Mouse (Mus musculus) heart, embryonic 10.5 days (tissue): ENCODE results near the gene Frmpd2. TPM values are rescaled to one million over a fixed set of nuclear protein-coding genes. Genes with fewer than 3 reads are reported as not detected.

Experiments used
- DNase-seq: peaks from one replicate; pipeline ENCODE4 v3.0.0-alpha.2; 2017; ENCODE audit warnings: low spot score
- H3K27ac ChIP-seq: fragments of 300-500 bp; sonication (generic); 2 replicates; pipeline ENCODE4 v1.5.1; 2016; ENCODE audit warnings: mild to moderate bottlenecking
- H3K27me3 ChIP-seq: fragments of 300-500 bp; sonication (generic); 2 replicates; pipeline ENCODE4 v1.6.1; 2016; ENCODE audit warnings: mild to moderate bottlenecking; ENCODE audit not compliant: poor library complexity, insufficient read depth, severe bottlenecking
- H3K36me3 ChIP-seq: fragments of 300-500 bp; sonication (generic); 2 replicates; pipeline ENCODE4 v1.6.1; 2016; ENCODE audit warnings: mild to moderate bottlenecking, moderate library complexity
- H3K4me1 ChIP-seq: fragments of 300-500 bp; sonication (generic); 2 replicates; pipeline ENCODE4 v1.6.1; 2016; ENCODE audit warnings: mild to moderate bottlenecking
- H3K4me3 ChIP-seq: fragments of 300-500 bp; sonication (generic); 2 replicates; pipeline ENCODE4 v1.5.1; 2016; ENCODE audit warnings: mild to moderate bottlenecking, moderate library complexity
- H3K9me3 ChIP-seq: fragments of 300-500 bp; sonication (generic); 2 replicates; pipeline ENCODE4 v1.6.1; 2016; ENCODE audit warnings: mild to moderate bottlenecking, moderate library complexity
- whole genome bisulfite sequencing: fragments of 180-500 bp; shearing (Covaris S2); methylation state at CpG from one replicate; pipeline ENCODE4 v1.1.7; 2016; 5-methylcytosine and 5-hydroxymethylcytosine counted together
- polyA plus RNA-seq: library from polyadenylated mRNA; unstranded; fragments of >200 nt; fragmentation: Nextera tagmentation; extraction: Ambion mirVana; gene quantifications from 2 replicates; pipeline ENCODE4 v1.2.1, GENCODE M21; 2016

The Frmpd2 gene
- polyA plus RNA-seq, 1 experiment from 2014 or later, result 0.05 TPM

GRCm38 (mm10) chr14:33476094-33476760 lies 4.7 kb downstream of the Frmpd2 start:
- H3K4me3 ChIP-seq, result no peak overlapping the region
- peaks cover 14% of the 10 kb centered on the region for H3K4me1 ChIP-seq
- H3K27ac ChIP-seq, result peak overlapping the region; percentile 48; the same call in 1 of the 2 replicates
- H3K27me3 ChIP-seq, result no peaks in the 10 kb centered on the region
- no peaks in the 10 kb centered on the region for H3K36me3 ChIP-seq
- 8% methylated on average over 3 of the region's 3 CpGs for WGBS
- H3K9me3 ChIP-seq, result no peaks in the 10 kb centered on the region
- DNase-seq, result no peak

GRCm38 (mm10) chr14:33481991-33482390 lies 10.5 kb downstream of the Frmpd2 start:
- Histone ChIP-seq H3K27ac (no peak overlapping the region), H3K9me3 (no peaks in the 10 kb centered on the region), H3K4me3 (no peak overlapping the region), H3K4me1 (peaks cover 8% of the 10 kb centered on the region), H3K27me3 (0 out of 2 replicates have a peak, but pooled peaks cover 5% of the 10 kb centered on the region), H3K36me3 (no peaks in the 10 kb centered on the region)
- WGBS, result 34% methylated on average over 3 of the region's 3 CpGs
- DNase-seq, result no peak

- no peaks in the 10 kb centered on the region for H3K9me3 ChIP-seq
- WGBS, result 59% methylated on average over 15 of the region's 15 CpGs
- H3K27ac ChIP-seq, result no peak overlapping the region
- H3K27me3 ChIP-seq, result 0 out of 2 replicates have a peak, but pooled peaks cover 5% of the 10 kb centered on the region
- DNase-seq, result no peak
- no peaks in the 10 kb centered on the region for H3K36me3 ChIP-seq
- peaks cover 14% of the 10 kb centered on the region; the same call in 1 of the 2 replicates for H3K4me1 ChIP-seq
- no peak overlapping the region for H3K4me3 ChIP-seq
These were observed 16.5 kb downstream of the Frmpd2 start for GRCm38 (mm10) chr14:33487805-33488550.

- 0 out of 2 replicates have a peak, but pooled peaks cover 10% of the 10 kb centered on the region for H3K27me3 ChIP-seq
- H3K9me3 ChIP-seq, result no peaks in the 10 kb centered on the region
- no peak for DNase-seq
- no peak overlapping the region for H3K27ac ChIP-seq
- no peak overlapping the region for H3K4me3 ChIP-seq
- H3K4me1 ChIP-seq, result peaks cover 4% of the 10 kb centered on the region; the same call in 1 of the 2 replicates
- no peaks in the 10 kb centered on the region for H3K36me3 ChIP-seq
- WGBS, result 64% methylated on average over 4 of the region's 4 CpGs
These were observed 23.7 kb downstream of the Frmpd2 start for GRCm38 (mm10) chr14:33495226-33495625.

- no peaks in the 10 kb centered on the region for H3K9me3 ChIP-seq
- H3K27me3 ChIP-seq, result 0 out of 2 replicates have a peak, but pooled peaks cover 10% of the 10 kb centered on the region
- no peak for DNase-seq
- no peak overlapping the region for H3K4me3 ChIP-seq
- H3K36me3 ChIP-seq, result no peaks in the 10 kb centered on the region
- WGBS, result 73% methylated on average over 5 of the region's 5 CpGs
- no peak overlapping the region for H3K27ac ChIP-seq
- H3K4me1 ChIP-seq, result peaks cover 4% of the 10 kb centered on the region; the same call in 1 of the 2 replicates
These were observed 25.9 kb downstream of the Frmpd2 start for GRCm38 (mm10) chr14:33497418-33497817.

GRCm38 (mm10) chr14:33498849-33499248 lies 27.4 kb downstream of the Frmpd2 start:
- Histone ChIP-seq H3K4me1 (peaks cover 4% of the 10 kb centered on the region; the same call in 1 of the 2 replicates), H3K9me3 (no peaks in the 10 kb centered on the region), H3K27ac (no peak overlapping the region), H3K27me3 (0 out of 2 replicates have a peak, but pooled peaks cover 10% of the 10 kb centered on the region), H3K4me3 (no peak overlapping the region), H3K36me3 (no peaks in the 10 kb centered on the region)
- no peak for DNase-seq
- WGBS, result 43% methylated on average over 3 of the region's 3 CpGs

GRCm38 (mm10) chr14:33500631-33501030 lies 29.1 kb downstream of the Frmpd2 start:
- DNase-seq, result peak; percentile 57
- no peak overlapping the region for H3K27ac ChIP-seq

GRCm38 (mm10) chr14:33503311-33503710 lies 31.8 kb downstream of the Frmpd2 start:
- no peaks in the 10 kb centered on the region for H3K9me3 ChIP-seq
- no peak for DNase-seq
- H3K36me3 ChIP-seq, result no peaks in the 10 kb centered on the region
- 83% methylated on average over 9 of the region's 9 CpGs for WGBS
- H3K4me1 ChIP-seq, result no peaks in the 10 kb centered on the region
- no peak overlapping the region for H3K4me3 ChIP-seq
- no peak overlapping the region for H3K27ac ChIP-seq
- H3K27me3 ChIP-seq, result 0 out of 2 replicates have a peak, but pooled peaks cover 5% of the 10 kb centered on the region

More at GRCm38 (mm10) chr14:33500631-33501030, 29.1 kb downstream of the Frmpd2 start:
- 81% methylated on average over 10 of the region's 10 CpGs for WGBS
- H3K9me3 ChIP-seq, result no peaks in the 10 kb centered on the region
- H3K36me3 ChIP-seq, result no peaks in the 10 kb centered on the region
- H3K4me1 ChIP-seq, result no peaks in the 10 kb centered on the region
- H3K27me3 ChIP-seq, result 0 out of 2 replicates have a peak, but pooled peaks cover 10% of the 10 kb centered on the region
- H3K4me3 ChIP-seq, result no peak overlapping the region

GRCm38 (mm10) chr14:33506696-33507095 lies 35.2 kb downstream of the Frmpd2 start:
- Histone ChIP-seq H3K9me3 (no peaks in the 10 kb centered on the region), H3K27me3 (no peaks in the 10 kb centered on the region), H3K36me3 (no peaks in the 10 kb centered on the region), H3K4me1 (no peaks in the 10 kb centered on the region), H3K27ac (no peak overlapping the region), H3K4me3 (no peak overlapping the region)
- no peak for DNase-seq
- 64% methylated on average over 4 of the region's 4 CpGs for WGBS

GRCm38 (mm10) chr14:33508660-33509059 lies 37.2 kb downstream of the Frmpd2 start:
- Histone ChIP-seq H3K36me3 (no peaks in the 10 kb centered on the region), H3K27ac (no peak overlapping the region), H3K4me1 (no peaks in the 10 kb centered on the region), H3K4me3 (no peak overlapping the region), H3K27me3 (no peaks in the 10 kb centered on the region), H3K9me3 (no peaks in the 10 kb centered on the region)
- 82% methylated on average over 1 of the region's 1 CpGs for WGBS
- no peak for DNase-seq

GRCm38 (mm10) chr14:33513877-33514276 lies 42.4 kb downstream of the Frmpd2 start:
- H3K36me3 ChIP-seq, result no peaks in the 10 kb centered on the region
- H3K9me3 ChIP-seq, result no peaks in the 10 kb centered on the region
- DNase-seq, result no peak
- WGBS, result 70% methylated on average over 5 of the region's 5 CpGs
- H3K27me3 ChIP-seq, result no peaks in the 10 kb centered on the region
- no peak overlapping the region for H3K4me3 ChIP-seq
- H3K4me1 ChIP-seq, result no peaks in the 10 kb centered on the region
- H3K27ac ChIP-seq, result no peak overlapping the region

GRCm38 (mm10) chr14:33514756-33515285 lies 43.3 kb downstream of the Frmpd2 start:
- H3K36me3 ChIP-seq, result no peaks in the 10 kb centered on the region
- H3K4me1 ChIP-seq, result no peaks in the 10 kb centered on the region
- H3K27me3 ChIP-seq, result no peaks in the 10 kb centered on the region
- no peak overlapping the region for H3K27ac ChIP-seq
- 71% methylated on average over 6 of the region's 6 CpGs for WGBS
- no peak overlapping the region for H3K4me3 ChIP-seq
- H3K9me3 ChIP-seq, result no peaks in the 10 kb centered on the region
- DNase-seq, result no peak

- Histone ChIP-seq H3K27me3 (no peaks in the 10 kb centered on the region), H3K4me1 (no peaks in the 10 kb centered on the region), H3K36me3 (no peaks in the 10 kb centered on the region), H3K27ac (no peak overlapping the region), H3K4me3 (no peak overlapping the region), H3K9me3 (no peaks in the 10 kb centered on the region)
- WGBS, result 76% methylated on average over 3 of the region's 3 CpGs
- no peak for DNase-seq
These were observed 50.0 kb downstream of the Frmpd2 start for GRCm38 (mm10) chr14:33521538-33521937.
